In genomic region chr8:84722530-84722849, GRCm38 (mm10) we compare ENCODE assay signal across 8 mouse cellular contexts. TPM values are rescaled to one million over a fixed set of nuclear protein-coding genes. Genes with fewer than 3 reads are reported as not detected.
DNase-seq lines count a peak whose midpoint lies in the region; ATAC-seq and TF ChIP-seq lines count a peak whose summit lies in the region.

No protein-coding gene starts in this region.

- H3K4me3 ChIP-seq in heart, embryonic 13.5 days, result peak overlapping the region; percentile 35
- peak overlapping the region; percentile 71 for H3K4me3 ChIP-seq in G1E (ENCODE audit: low read depth, low read length)
- H3K4me3 ChIP-seq in hindbrain, embryonic 10.5 days, result no peak overlapping the region
- no peak overlapping the region for H3K4me3 ChIP-seq in macrophage (ENCODE audit: inconsistent target)

- H3K27me3 ChIP-seq in heart, embryonic 13.5 days (replicated peaks), result peaks cover 23% of the 10 kb centered on the region
- no peaks in the 10 kb centered on the region for H3K27me3 ChIP-seq in G1E (ENCODE audit: insufficient read depth, low read length)
- H3K27me3 ChIP-seq in hindbrain, embryonic 10.5 days (ENCODE audit: insufficient read depth, poor library complexity, severe bottlenecking), result peaks cover 100% of the 10 kb centered on the region

- peak overlapping the region; percentile 62 for H3K4me2 ChIP-seq in heart, embryonic 13.5 days

- no peak for DNase-seq in heart, adult 8-10 months (ENCODE audit: low spot score)
- DNase-seq in G1E (ENCODE audit: low spot score), result no peak
- DNase-seq in hindbrain, embryonic 10.5 days (ENCODE audit: low spot score), result no peak
- no peak for DNase-seq in spleen, postnatal 36 days (ENCODE audit: low spot score in 2 of 2)
- no peak for DNase-seq in cerebellum, postnatal 25 days
- no peak for DNase-seq in adrenal gland, postnatal 10 days

- no peaks in the 10 kb centered on the region for H3K79me2 ChIP-seq in macrophage (ENCODE audit: inconsistent target)

- 0 out of 2 replicates have a peak, but pooled peaks have one; percentile 12 for ATAC-seq in heart, embryonic 13.5 days (ENCODE audit: extremely low read depth, insufficient number of reproducible peaks, low FRiP score, low TSS enrichment)
- no peak for ATAC-seq in G1E (ENCODE audit: extremely low read depth, insufficient number of reproducible peaks, low FRiP score, poor library complexity, severe bottlenecking)

- peak overlapping the region; percentile 94 for H3K27ac ChIP-seq in heart, embryonic 13.5 days (replicated peaks)
- H3K27ac ChIP-seq in hindbrain, embryonic 10.5 days, result peak overlapping the region; percentile 65
- 0 out of 2 replicates have a peak overlapping the region, but pooled peaks have one; percentile 8 for H3K27ac ChIP-seq in macrophage

- peaks cover 67% of the 10 kb centered on the region for H3K36me3 ChIP-seq in heart, embryonic 13.5 days
- peaks cover 85% of the 10 kb centered on the region for H3K36me3 ChIP-seq in G1E (replicated peaks)
- no peaks in the 10 kb centered on the region for H3K36me3 ChIP-seq in hindbrain, embryonic 10.5 days
- no peaks in the 10 kb centered on the region for H3K36me3 ChIP-seq in macrophage (ENCODE audit: inconsistent target)

- H3K9me3 ChIP-seq in heart, embryonic 13.5 days, result no peaks in the 10 kb centered on the region
- H3K9me3 ChIP-seq in G1E (replicated peaks), result no peaks in the 10 kb centered on the region
- H3K9me3 ChIP-seq in hindbrain, embryonic 10.5 days, result no peaks in the 10 kb centered on the region

- H3K9ac ChIP-seq in heart, embryonic 13.5 days, result peak overlapping the region; percentile 74

- TF ChIP-seq CTCF in G1E (IDR thresholded peaks at IDR 0.05; ENCODE audit: low read depth, low read length), result no peak

- 54% methylated on average over 6 of the region's 6 CpGs for WGBS in heart, embryonic 13.5 days
- WGBS in hindbrain, embryonic 10.5 days, result 72% methylated on average over 6 of the region's 6 CpGs
- WGBS in macrophage (ENCODE audit: missing documents), result 44% methylated on average over 6 of the region's 6 CpGs

- H3K4me1 ChIP-seq in heart, embryonic 13.5 days, result peaks cover 85% of the 10 kb centered on the region
- peaks cover 72% of the 10 kb centered on the region for H3K4me1 ChIP-seq in G1E (ENCODE audit: insufficient read depth, low read depth, low read length)
- peaks cover 48% of the 10 kb centered on the region for H3K4me1 ChIP-seq in hindbrain, embryonic 10.5 days (replicated peaks)

RNA-seq across cellular contexts. Expression of gene G430095P16Rik, which starts 0.3 kb away (rescaled TPM):
- polyA plus RNA-seq in heart, embryonic 13.5 days (2015; fragmentation: Nextera tagmentation; extraction: Ambion mirVana), result 7.8 and 8.9 TPM in 2 replicates
- total RNA-seq in heart, adult 8-10 months (2022), result under 1 TPM in 1 of 4 experiments, not detected in 3; 0.66 TPM
- 39.9 and 54.3 TPM in 2 replicates for total RNA-seq in G1E (2014; fragmentation: Nextera tagmentation)
- total RNA-seq in G1E (2017), result 11.0 and 11.3 TPM in 2 replicates
- polyA plus RNA-seq in G1E (2012), result 35.2 and 42.7 TPM in 2 replicates
- 0.54 and 1.9 TPM in 2 replicates for polyA plus RNA-seq in hindbrain, embryonic 10.5 days (2016; fragmentation: Nextera tagmentation; extraction: Ambion mirVana)
- not detected for total RNA-seq in macrophage (2018; cell fraction: chromatin; rRNA removed)
- total RNA-seq in macrophage (2018; cell fraction: cytosol; rRNA removed), result under 1 TPM in 5 of 26 experiments, not detected in 21; 0.18 to 0.66 (median 0.31) TPM
- not detected for total RNA-seq in macrophage (2018; cell fraction: nucleus; rRNA removed)
- not detected in 3 replicates for polyA plus RNA-seq in macrophage (2018)
- total RNA-seq in adrenal gland, postnatal 10 days (2021), result under 1 TPM; 0.51 to 0.88 TPM

RNA-seq across cellular contexts. Expression of gene Lyl1, which starts 21.2 kb away (rescaled TPM):
- 15.4 and 17.1 TPM in 2 replicates for polyA plus RNA-seq in heart, embryonic 13.5 days (2015; fragmentation: Nextera tagmentation; extraction: Ambion mirVana)
- total RNA-seq in heart, adult 8-10 months (2022), result 1 to 10 TPM; 3.5 to 4.8 (median 4.3) TPM
- total RNA-seq in G1E (2014; fragmentation: Nextera tagmentation) (136 and 138 TPM in 2 replicates), G1E (2017) (81.2 and 95.6 TPM in 2 replicates)
- polyA plus RNA-seq in G1E (2012) (550 and 561 TPM in 2 replicates), macrophage (2018) (38.2 to 65.7 TPM (median 48.7 TPM) in 3 replicates)
- 5.6 and 6.5 TPM in 2 replicates for polyA plus RNA-seq in hindbrain, embryonic 10.5 days (2016; fragmentation: Nextera tagmentation; extraction: Ambion mirVana)
- total RNA-seq in macrophage (2018; cell fraction: chromatin; rRNA removed), result 100 to 1,000 TPM in 11 of 26 experiments, 10 to 100 TPM in 13, 1 to 10 TPM in 2; 2.3 to 178 (median 69.7) TPM
- 10 to 100 TPM in 25 of 26 experiments, 1 to 10 TPM in 1; 6.6 to 88.0 (median 59.5) TPM for total RNA-seq in macrophage (2018; cell fraction: cytosol; rRNA removed)
- total RNA-seq in macrophage (2018; cell fraction: nucleus; rRNA removed), result 100 to 1,000 TPM in 11 of 26 experiments, 10 to 100 TPM in 14, 1 to 10 TPM in 1; 8.1 to 193 (median 91.8) TPM
- 1 to 10 TPM; 7.8 to 8.5 TPM for total RNA-seq in adrenal gland, postnatal 10 days (2021)

RNA-seq across cellular contexts. Expression of gene Nacc1, which starts 34.8 kb away (rescaled TPM):
- 15.1 and 15.7 TPM in 2 replicates for polyA plus RNA-seq in heart, embryonic 13.5 days (2015; fragmentation: Nextera tagmentation; extraction: Ambion mirVana)
- 10 to 100 TPM; 26.7 to 36.0 (median 33.4) TPM for total RNA-seq in heart, adult 8-10 months (2022)
- total RNA-seq in G1E (2014; fragmentation: Nextera tagmentation), result 120 and 125 TPM in 2 replicates
- 48.1 and 54.5 TPM in 2 replicates for total RNA-seq in G1E (2017)
- 207 and 224 TPM in 2 replicates for polyA plus RNA-seq in G1E (2012)
- polyA plus RNA-seq in hindbrain, embryonic 10.5 days (2016; fragmentation: Nextera tagmentation; extraction: Ambion mirVana), result 25.2 and 28.9 TPM in 2 replicates
- 10 to 100 TPM; 29.2 to 67.2 (median 42.0) TPM for total RNA-seq in macrophage (2018; cell fraction: chromatin; rRNA removed)
- total RNA-seq in macrophage (2018; cell fraction: cytosol; rRNA removed), result 10 to 100 TPM; 49.3 to 73.4 (median 60.7) TPM
- 10 to 100 TPM; 42.8 to 95.1 (median 62.2) TPM for total RNA-seq in macrophage (2018; cell fraction: nucleus; rRNA removed)
- polyA plus RNA-seq in macrophage (2018), result 42.2 to 61.4 TPM (median 49.6 TPM) in 3 replicates
- total RNA-seq in adrenal gland, postnatal 10 days (2021), result 10 to 100 TPM; 59.1 to 62.9 TPM

RNA-seq across cellular contexts. Expression of gene Trmt1, which starts 36.4 kb away (rescaled TPM):
- polyA plus RNA-seq in heart, embryonic 13.5 days (2015; fragmentation: Nextera tagmentation; extraction: Ambion mirVana), result 47.6 and 51.6 TPM in 2 replicates
- total RNA-seq in heart, adult 8-10 months (2022), result 10 to 100 TPM; 30.9 to 41.7 (median 38.5) TPM
- total RNA-seq in G1E (2014; fragmentation: Nextera tagmentation), result 63.3 and 64.9 TPM in 2 replicates
- 68.2 and 96.4 TPM in 2 replicates for total RNA-seq in G1E (2017)
- 244 and 260 TPM in 2 replicates for polyA plus RNA-seq in G1E (2012)
- polyA plus RNA-seq in hindbrain, embryonic 10.5 days (2016; fragmentation: Nextera tagmentation; extraction: Ambion mirVana), result 57.8 and 65.9 TPM in 2 replicates
- 100 to 1,000 TPM; 145 to 258 (median 188) TPM for total RNA-seq in macrophage (2018; cell fraction: chromatin; rRNA removed)
- total RNA-seq in macrophage (2018; cell fraction: cytosol; rRNA removed), result 10 to 100 TPM; 23.1 to 41.2 (median 31.8) TPM
- total RNA-seq in macrophage (2018; cell fraction: nucleus; rRNA removed), result 100 to 1,000 TPM in 18 of 26 experiments, 10 to 100 TPM in 8; 58.4 to 242 (median 112) TPM
- polyA plus RNA-seq in macrophage (2018), result 24.6 to 51.1 TPM (median 43.5 TPM) in 3 replicates
- total RNA-seq in adrenal gland, postnatal 10 days (2021), result 10 to 100 TPM; 63.4 to 82.8 TPM

RNA-seq across cellular contexts. Expression of gene Ier2, which starts 59.8 kb away (rescaled TPM):
- polyA plus RNA-seq in heart, embryonic 13.5 days (2015; fragmentation: Nextera tagmentation; extraction: Ambion mirVana), result 43.0 and 44.8 TPM in 2 replicates
- 10 to 100 TPM; 12.8 to 26.9 (median 17.4) TPM for total RNA-seq in heart, adult 8-10 months (2022)
- total RNA-seq in G1E (2014; fragmentation: Nextera tagmentation) (60.5 and 64.9 TPM in 2 replicates), G1E (2017) (43.1 and 48.5 TPM in 2 replicates)
- polyA plus RNA-seq in G1E (2012) (112 and 119 TPM in 2 replicates), macrophage (2018) (13.1 to 24.0 TPM (median 23.6 TPM) in 3 replicates)
- polyA plus RNA-seq in hindbrain, embryonic 10.5 days (2016; fragmentation: Nextera tagmentation; extraction: Ambion mirVana), result 89.9 and 94.7 TPM in 2 replicates
- 100 to 1,000 TPM in 11 of 26 experiments, 10 to 100 TPM in 14, 1 to 10 TPM in 1; 8.1 to 794 (median 83.2) TPM for total RNA-seq in macrophage (2018; cell fraction: chromatin; rRNA removed)
- 1,000 to 10,000 TPM in 1 of 26 experiments, 100 to 1,000 TPM in 16, 10 to 100 TPM in 9; 12.7 to 1,041 (median 226) TPM for total RNA-seq in macrophage (2018; cell fraction: cytosol; rRNA removed)
- total RNA-seq in macrophage (2018; cell fraction: nucleus; rRNA removed), result 1,000 to 10,000 TPM in 1 of 26 experiments, 100 to 1,000 TPM in 15, 10 to 100 TPM in 10; 18.1 to 1,358 (median 213) TPM
- 10 to 100 TPM; 33.3 to 63.4 TPM for total RNA-seq in adrenal gland, postnatal 10 days (2021)

Comparison
In these comparisons a context has a peak if more than half of its experiments do, and no peak if none do; other contexts are left out.
1. H3K27ac ChIP-seq: peak in every context shown above with its lines; median percentile 94 in heart, embryonic 13.5 days; 65 in hindbrain, embryonic 10.5 days; 8 in macrophage.
2. H3K4me3 ChIP-seq: peak in heart, embryonic 13.5 days (single experiment) and G1E (single experiment); none in hindbrain, embryonic 10.5 days (single experiment) and macrophage (single experiment).